Mouse (Mus musculus) hindbrain, embryonic 11.5 days (tissue): Measurements from ENCODE around the gene Bloc1s1. TPM values are rescaled to one million over a fixed set of nuclear protein-coding genes. Genes with fewer than 3 reads are reported as not detected.

Experiments used
- ATAC-seq: fragments of 200-750 bp; cut with Nextera tagmentation; 2 replicates; pipeline ENCODE4 v1.8.0; 2017; ENCODE audit warnings: mild to moderate bottlenecking, moderate TSS enrichment, moderate library complexity; ENCODE audit not compliant: low FRiP score
- DNase-seq: peaks from one replicate; pipeline ENCODE4 v3.0.0-alpha.2; 2015; ENCODE audit warnings: low spot score
- H3K27ac ChIP-seq: fragments of 300-500 bp; sonication (generic); 2 replicates; pipeline ENCODE4 v1.5.1; 2014; ENCODE audit warnings: mild to moderate bottlenecking, low read depth, low read length
- H3K27me3 ChIP-seq: fragments of 300-500 bp; sonication (generic); 2 replicates; pipeline ENCODE4 v1.6.1; 2014; ENCODE audit warnings: mild to moderate bottlenecking, low read length, moderate library complexity, mixed read lengths; ENCODE audit not compliant: control insufficient read depth, insufficient read depth
- H3K36me3 ChIP-seq: fragments of 300-500 bp; sonication (generic); 2 replicates; pipeline ENCODE4 v1.6.1; 2014; ENCODE audit warnings: mild to moderate bottlenecking, low read length, moderate library complexity, mixed read lengths; ENCODE audit not compliant: control insufficient read depth, insufficient read depth
- H3K4me1 ChIP-seq: fragments of 300-500 bp; sonication (generic); replicated peaks from 2 replicates; pipeline ENCODE4 v1.6.1; 2014; ENCODE audit warnings: low read length, mixed read lengths; ENCODE audit not compliant: control insufficient read depth, insufficient read depth
- H3K4me2 ChIP-seq: fragments of 300-500 bp; sonication (generic); replicated peaks from 2 replicates; pipeline ENCODE4 v1.6.1; 2014; ENCODE audit warnings: mild to moderate bottlenecking, low read depth, low read length
- H3K4me3 ChIP-seq: fragments of 300-500 bp; sonication (generic); 2 replicates; pipeline ENCODE4 v1.5.1; 2014; ENCODE audit warnings: low read depth, low read length
- H3K9ac ChIP-seq: fragments of 300-500 bp; sonication (generic); 2 replicates; pipeline ENCODE4 v1.6.1; 2014; ENCODE audit warnings: low read depth, low read length
- H3K9me3 ChIP-seq: fragments of 300-500 bp; sonication (generic); 2 replicates; pipeline ENCODE4 v1.6.1; 2016; ENCODE audit warnings: low read length; ENCODE audit not compliant: control insufficient read depth
- WGBS: fragments of 180-500 bp; shearing (Covaris S2); extraction: QIAGEN DNeasy Blood & Tissue Kit; methylation state at CpG from one replicate; pipeline ENCODE4 v1.1.7; 2014; 5-methylcytosine and 5-hydroxymethylcytosine counted together
- polyA plus RNA-seq: library from polyadenylated mRNA; unstranded; fragments of >200 nt; fragmentation: Nextera tagmentation; extraction: Ambion mirVana; gene quantifications from 2 replicates; pipeline ENCODE4 v1.2.1, GENCODE M21; 2014

The Bloc1s1 gene
- polyA plus RNA-seq, 1 experiment from 2014 or later, result 269 TPM

DNA sequence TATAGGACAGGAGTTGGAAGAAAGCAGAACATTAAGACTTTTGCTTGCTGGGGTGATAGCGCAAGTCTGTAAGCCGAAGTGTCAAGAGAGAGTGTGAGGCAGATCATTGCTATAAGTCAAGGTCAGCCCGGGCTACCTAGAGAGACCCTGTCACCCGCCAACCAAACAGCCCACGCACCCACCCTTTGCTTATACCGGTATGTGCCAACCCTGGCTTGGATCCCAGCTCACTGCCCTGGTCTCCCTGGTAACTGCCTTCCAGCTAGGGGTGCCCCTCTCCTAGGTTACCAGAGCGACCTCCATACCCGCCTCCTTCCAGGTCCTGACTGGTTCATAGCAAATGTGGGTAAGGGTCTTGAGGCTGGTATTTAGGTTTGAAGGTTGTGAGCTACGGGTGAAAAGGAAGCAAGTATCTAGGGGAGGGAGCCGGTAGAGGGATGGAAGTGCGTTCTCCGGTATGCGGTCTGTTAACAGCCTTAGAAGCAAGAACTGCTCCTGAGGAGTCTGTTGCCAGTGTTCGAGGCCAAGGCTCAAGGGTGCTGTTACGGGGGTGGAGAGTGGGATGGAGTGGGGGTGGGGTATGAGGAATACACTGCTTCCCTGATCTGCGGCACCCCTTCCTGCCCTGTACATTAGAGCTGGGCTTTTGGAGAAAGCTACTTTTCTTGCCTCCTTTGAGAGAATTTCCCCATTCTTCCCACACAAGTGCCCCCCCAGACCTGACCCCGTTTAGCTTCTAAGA lies 27.7 kb downstream of the Bloc1s1 start:
- Histone ChIP-seq H3K27me3 (peaks cover 12% of the 10 kb centered on the region), H3K9ac (no peak overlapping the region), H3K4me1 (no peaks in the 10 kb centered on the region), H3K27ac (no peak overlapping the region), H3K4me3 (no peak overlapping the region), H3K4me2 (no peak overlapping the region), H3K9me3 (no peaks in the 10 kb centered on the region), H3K36me3 (no peaks in the 10 kb centered on the region)
- DNase-seq, result no peak
- ATAC-seq, result no peak
- WGBS, result 5% methylated on average over 17 of the region's 17 CpGs

DNA sequence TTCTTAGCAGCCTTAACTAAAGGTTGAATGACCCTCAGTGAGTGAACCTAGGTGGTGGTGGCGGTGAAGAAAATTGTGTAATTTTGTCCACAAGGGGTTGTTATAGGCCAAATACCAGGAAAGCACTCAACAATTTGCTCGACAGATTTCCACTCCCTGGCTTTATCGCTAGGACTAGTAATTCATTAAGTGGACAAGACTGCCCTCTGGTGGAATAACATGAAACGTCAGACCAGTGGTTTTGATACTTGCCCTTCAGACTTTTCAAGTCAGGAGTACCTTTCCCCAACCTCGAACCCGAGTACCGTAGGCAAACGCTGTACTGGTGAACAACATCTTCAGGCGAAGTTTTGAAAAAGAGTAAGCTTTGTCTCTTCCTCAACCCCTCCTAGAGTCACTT lies 28.4 kb downstream of the Bloc1s1 start:
- Histone ChIP-seq H3K4me3 (no peak overlapping the region), H3K27me3 (peaks cover 12% of the 10 kb centered on the region), H3K27ac (no peak overlapping the region), H3K4me1 (0 out of 2 replicates have a peak, but pooled peaks cover under 1% of the 10 kb centered on the region), H3K9me3 (no peaks in the 10 kb centered on the region), H3K36me3 (no peaks in the 10 kb centered on the region), H3K9ac (no peak overlapping the region), H3K4me2 (no peak overlapping the region)
- ATAC-seq (no peak), DNase-seq (peak; percentile 92)
- 0% methylated on average over 9 of the region's 9 CpGs for WGBS

DNA sequence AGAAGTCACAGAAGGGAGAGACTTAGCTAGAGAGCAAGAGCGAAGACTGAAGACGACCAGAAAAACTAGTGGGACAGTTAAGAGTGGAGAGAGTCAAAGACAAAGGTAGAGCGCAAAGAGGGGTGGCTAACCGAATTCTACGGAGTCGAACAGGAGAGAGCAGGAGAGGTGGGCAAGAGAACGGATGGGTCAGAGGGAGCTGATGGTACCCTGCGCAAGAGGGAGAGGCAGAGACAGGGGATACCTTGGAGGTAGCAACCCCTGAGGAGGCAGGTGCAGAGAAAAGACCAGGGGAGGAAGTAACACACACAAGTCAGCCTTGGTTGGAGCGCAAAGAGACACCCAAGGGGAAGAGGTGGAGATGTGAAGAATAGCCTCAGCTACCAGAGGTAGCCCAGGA lies 31.6 kb downstream of the Bloc1s1 start:
- H3K9ac ChIP-seq, result peak overlapping the region; percentile 82
- H3K4me3 ChIP-seq, result peak overlapping the region; percentile 80
- H3K4me1 ChIP-seq, result 0 out of 2 replicates have a peak, but pooled peaks cover 5% of the 10 kb centered on the region
- no peak for DNase-seq
- H3K9me3 ChIP-seq, result no peaks in the 10 kb centered on the region
- WGBS, result 2% methylated on average over 9 of the region's 9 CpGs
- ATAC-seq, result peak; percentile 10
- H3K4me2 ChIP-seq, result peak overlapping the region; percentile 87
- peak overlapping the region; percentile 86 for H3K27ac ChIP-seq
- peaks cover 12% of the 10 kb centered on the region for H3K27me3 ChIP-seq
- H3K36me3 ChIP-seq, result no peaks in the 10 kb centered on the region

DNA sequence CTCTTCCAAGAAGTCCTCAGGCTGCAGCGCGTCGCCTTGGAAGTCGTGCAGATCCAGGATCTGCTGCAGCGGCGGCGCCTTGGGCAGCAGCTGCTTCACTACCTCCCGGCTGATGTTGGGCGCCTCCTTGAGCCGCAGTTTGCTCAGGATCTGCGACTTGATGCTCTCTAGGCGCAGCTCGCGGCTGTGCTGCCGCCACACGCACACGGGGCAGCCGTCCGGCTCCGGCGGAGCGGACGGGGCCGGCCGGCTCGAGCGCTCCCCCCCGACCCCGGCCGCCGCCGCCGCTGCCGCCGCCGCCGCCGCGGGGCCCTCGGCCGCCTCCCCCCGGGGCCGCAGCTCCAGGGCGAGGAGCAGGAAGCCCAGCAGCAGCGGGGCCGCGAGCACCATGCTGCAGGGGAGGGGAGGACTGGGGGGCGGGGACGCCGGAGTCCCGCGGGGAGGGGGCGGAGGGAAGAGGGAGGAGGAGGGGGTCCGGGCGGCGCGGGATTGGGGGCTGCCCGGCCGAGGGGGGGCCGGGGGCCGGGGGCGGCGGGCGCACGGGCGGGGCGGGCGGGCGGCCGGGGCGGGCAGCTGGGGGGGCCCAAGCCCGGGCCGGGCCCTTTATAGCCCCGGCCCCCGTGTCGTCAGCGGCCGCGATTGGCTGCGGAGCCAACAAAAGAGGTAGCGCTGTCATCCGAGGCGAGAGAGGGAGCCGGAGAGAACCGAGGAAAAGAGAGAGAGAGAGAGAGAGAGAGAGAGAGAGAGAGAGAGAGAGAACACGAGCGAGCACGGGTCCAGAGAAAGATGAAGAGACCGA lies 32.3 kb downstream of the Bloc1s1 start, which contains the start of gene Gdf11:
Gene Gdf11 (minus strand): TSS at position 423 of the 799 bp plus-strand sequence.
- Histone ChIP-seq H3K27me3 (peaks cover 7% of the 10 kb centered on the region), H3K27ac (peak within 1 kb of the TSS; percentile 86), H3K36me3 (no peaks in the 10 kb centered on the region), H3K4me1 (0 out of 2 replicates have a peak, but pooled peaks cover 5% of the 10 kb centered on the region), H3K9me3 (no peaks in the 10 kb centered on the region), H3K9ac (peak within 1 kb of the TSS; percentile 82), H3K4me3 (peak within 1 kb of the TSS; percentile 80), H3K4me2 (peak within 1 kb of the TSS; percentile 87)
- ATAC-seq (peak; percentile 88), DNase-seq (peak; percentile 87)
- WGBS, result 1% methylated on average over 49 of the region's 89 CpGs

DNA sequence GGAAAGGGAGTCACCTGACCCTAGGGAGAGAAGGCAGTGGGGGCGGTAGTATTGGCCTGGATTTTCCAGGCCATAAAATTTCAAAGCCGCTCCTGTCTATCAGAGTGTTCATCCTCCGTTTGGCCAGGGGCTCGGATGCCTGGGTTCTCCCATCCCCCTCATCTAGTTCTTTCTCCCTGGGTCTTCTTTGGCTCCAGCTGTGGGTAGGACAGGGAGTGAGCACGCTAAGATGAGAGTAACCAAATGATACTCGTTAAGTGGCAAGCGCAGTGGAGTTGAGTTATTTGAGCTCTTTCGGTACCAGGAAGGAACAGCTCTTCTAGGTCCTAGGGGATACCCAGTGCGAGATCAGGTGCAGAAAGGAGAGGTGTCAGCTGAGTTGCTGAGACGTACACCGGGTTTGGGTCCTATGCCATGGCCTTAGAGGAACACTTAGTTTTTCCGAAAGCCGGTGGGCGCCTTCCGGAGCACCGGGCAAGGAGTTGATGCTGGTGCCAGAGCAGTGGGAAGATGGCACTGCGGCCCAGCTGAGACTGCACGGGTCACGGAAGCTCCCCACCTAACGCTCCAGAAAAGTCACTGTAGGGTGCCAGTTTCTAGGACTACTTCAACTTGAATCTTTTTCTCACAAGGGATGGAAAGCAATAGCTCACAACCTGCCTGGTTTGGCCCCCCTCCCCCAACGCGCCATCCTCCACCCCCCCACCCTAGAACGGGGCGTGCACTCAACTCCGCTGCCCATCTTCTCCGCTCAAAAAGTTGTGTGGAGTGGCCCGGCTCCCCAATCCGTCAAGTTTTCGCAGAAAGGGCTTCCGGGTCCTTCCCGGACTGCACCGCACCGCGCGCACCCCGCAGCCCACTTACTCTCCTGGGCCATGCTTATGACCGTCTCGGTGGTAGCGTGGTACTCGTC lies 33.2 kb downstream of the Bloc1s1 start:
- Histone ChIP-seq H3K4me2 (peak overlapping the region; percentile 87), H3K4me3 (peak overlapping the region; percentile 80), H3K27ac (peak overlapping the region; percentile 86), H3K9me3 (no peaks in the 10 kb centered on the region), H3K9ac (peak overlapping the region; percentile 82), H3K4me1 (0 out of 2 replicates have a peak, but pooled peaks cover 5% of the 10 kb centered on the region), H3K27me3 (no peaks in the 10 kb centered on the region), H3K36me3 (no peaks in the 10 kb centered on the region)
- under 1% methylated on average over 40 of the region's 40 CpGs for whole genome bisulfite sequencing
- peak; percentile 47 for DNase-seq
- ATAC-seq, result peak; percentile 28; the same call in 1 of the 2 replicates

DNA sequence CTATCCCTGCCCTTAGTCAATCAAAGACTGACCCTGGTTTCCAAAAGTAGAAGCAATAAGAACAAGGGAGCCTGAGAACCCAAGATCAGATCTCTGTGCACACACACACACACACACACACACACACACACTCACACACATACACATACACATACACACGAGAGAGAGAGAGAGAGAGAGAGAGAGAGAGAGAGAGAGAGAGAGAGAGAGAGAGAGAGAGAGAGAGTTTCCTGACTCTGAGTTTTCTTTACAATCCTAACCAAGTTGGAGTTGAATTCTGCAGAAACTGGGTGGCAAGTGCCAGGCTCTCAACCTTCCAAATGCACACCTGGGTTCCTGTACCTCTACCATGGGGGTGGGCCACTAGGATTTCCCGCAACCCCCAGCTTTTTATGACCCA lies 34.0 kb downstream of the Bloc1s1 start:
- DNase-seq (no peak), ATAC-seq (no peak)
- H3K4me1 ChIP-seq, result 0 out of 2 replicates have a peak, but pooled peaks cover 5% of the 10 kb centered on the region

DNA sequence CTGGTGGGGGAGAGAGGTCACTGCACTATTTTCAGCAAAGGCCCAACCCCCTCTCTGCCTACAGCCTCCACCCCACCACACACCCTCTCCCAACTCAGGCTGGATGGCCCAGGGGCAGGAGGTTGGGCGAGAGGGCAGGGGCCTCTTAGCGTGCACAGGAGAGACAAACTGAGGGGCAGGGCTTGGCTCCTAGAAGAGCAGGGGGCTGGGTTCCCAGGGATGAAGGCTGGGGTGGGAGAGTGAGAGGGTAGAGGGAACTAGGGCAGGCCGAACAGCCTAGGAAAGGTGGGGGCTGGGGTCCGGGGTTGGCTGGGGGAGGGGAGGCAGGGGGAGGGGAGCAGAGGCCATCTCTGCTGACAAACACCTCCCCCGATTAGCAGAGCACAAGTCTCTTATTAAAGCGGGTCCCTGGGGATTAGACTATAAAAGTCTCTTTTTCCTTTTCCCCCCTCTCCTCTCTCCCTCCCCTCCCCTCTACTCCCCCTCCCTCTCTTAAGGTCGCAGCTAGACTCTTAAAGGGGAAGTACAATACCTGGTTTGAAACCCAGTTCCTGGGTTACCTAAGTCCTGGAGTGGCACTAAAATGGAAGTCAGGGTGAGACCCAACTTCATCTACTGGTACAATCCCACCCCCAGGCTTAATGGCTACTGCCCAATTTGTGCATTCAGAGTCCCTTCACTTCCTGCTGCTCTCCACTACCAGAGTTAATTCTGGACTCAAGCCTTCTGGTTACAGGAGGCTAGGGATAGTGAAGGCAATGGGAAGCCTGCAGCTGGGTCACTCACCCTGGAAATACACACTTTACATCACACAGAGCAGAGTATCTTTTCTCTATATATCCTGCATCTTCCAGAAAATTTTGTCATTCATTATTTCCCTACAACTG lies 34.7 kb downstream of the Bloc1s1 start:
- H3K36me3 ChIP-seq, result no peaks in the 10 kb centered on the region
- no peaks in the 10 kb centered on the region for H3K27me3 ChIP-seq
- DNase-seq (peak; percentile 78), ATAC-seq (peak; percentile 72)
- 0% methylated on average over 2 of the region's 7 CpGs for WGBS
- peak overlapping the region; percentile 87 for H3K4me2 ChIP-seq
- H3K9me3 ChIP-seq, result no peaks in the 10 kb centered on the region
- H3K4me3 ChIP-seq, result peak overlapping the region; percentile 80
- H3K4me1 ChIP-seq, result 0 out of 2 replicates have a peak, but pooled peaks cover 5% of the 10 kb centered on the region
- peak overlapping the region; percentile 33 for H3K9ac ChIP-seq
- H3K27ac ChIP-seq, result peak overlapping the region; percentile 86

More for the DNA sequence above, 34.0 kb downstream of the Bloc1s1 start:
- Histone ChIP-seq H3K4me3 (peak overlapping the region; percentile 80), H3K27me3 (no peaks in the 10 kb centered on the region), H3K36me3 (no peaks in the 10 kb centered on the region), H3K27ac (peak overlapping the region; percentile 86), H3K4me2 (peak overlapping the region; percentile 87), H3K9ac (peak overlapping the region; percentile 82; the same call in 1 of the 2 replicates), H3K9me3 (no peaks in the 10 kb centered on the region)
- 19% methylated on average over 1 of the region's 2 CpGs for WGBS
